In the genomic region with DNA sequence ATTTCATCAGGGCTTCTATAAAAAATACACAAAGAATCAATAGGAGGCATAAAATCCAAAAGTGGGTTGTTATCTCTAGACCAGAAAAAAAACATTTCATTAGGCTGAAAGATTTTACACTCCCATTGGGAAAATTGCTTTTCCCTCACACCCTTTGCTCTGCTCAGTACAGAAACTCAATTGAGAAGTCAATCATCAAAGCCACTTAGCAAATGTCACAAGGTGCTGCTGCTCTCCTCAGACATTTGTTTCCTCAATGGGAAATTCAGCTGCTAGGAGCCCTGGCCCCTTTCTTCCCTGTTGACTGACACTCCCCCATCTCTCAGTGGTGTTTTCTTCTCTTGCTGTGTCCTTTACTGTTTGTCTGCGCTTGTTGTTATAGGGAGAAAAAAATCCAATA, we compare ENCODE assay signal across 17 mouse cellular contexts.
"Had no signal": no experiment of that assay in that cellular context is flagged by ENCODE, and none has a peak within 500 bp of the region (broad histone marks: within the 10 kb centered on the region; RNA-seq: fewer than 3 reads in every experiment).

No protein-coding gene starts in this region.

- H3K4me3 ChIP-seq: left cerebral cortex, adult 2 months; liver, embryonic 13.5 days; neural tube, embryonic 12.5 days; neural tube, embryonic 15.5 days had no signal

- H3K4me1 ChIP-seq: liver, embryonic 13.5 days; neural tube, embryonic 12.5 days had no signal

- H3K9ac ChIP-seq: liver, embryonic 13.5 days; neural tube, embryonic 12.5 days; neural tube, embryonic 15.5 days had no signal

- DNase-seq: kidney, adult 11 months; kidney, postnatal 25 days; layer of hippocampus, postnatal 36 days; liver, embryonic 13.5 days; lung, adult 2 months; lung, postnatal 14 days; lung, postnatal 4 days; midbrain, embryonic 14.5 days; right cerebral cortex, adult 18-20 months; right cerebral cortex, postnatal 14 days; right cerebral cortex, postnatal 4 days; thymus, adult 18-20 months; thymus, postnatal 36 days had no signal

- H3K36me3 ChIP-seq: liver, embryonic 13.5 days; neural tube, embryonic 12.5 days; neural tube, embryonic 15.5 days had no signal

- H3K9me3 ChIP-seq: liver, embryonic 13.5 days; neural tube, embryonic 12.5 days; neural tube, embryonic 15.5 days had no signal

- H3K27me3 ChIP-seq: liver, embryonic 13.5 days; neural tube, embryonic 12.5 days; neural tube, embryonic 15.5 days had no signal

- H3K27ac ChIP-seq: left cerebral cortex, adult 2 months; liver, embryonic 13.5 days; neural tube, embryonic 12.5 days; neural tube, embryonic 15.5 days; stomach, postnatal 0 days had no signal

- H3K4me2 ChIP-seq: liver, embryonic 13.5 days; neural tube, embryonic 12.5 days; neural tube, embryonic 15.5 days had no signal
